Mouse (Mus musculus) brain, embryonic 14.5 days (tissue): ENCODE measurements around the gene Cryaa. TPM values are rescaled to one million over a fixed set of nuclear protein-coding genes. Genes with fewer than 3 reads are reported as not detected.

Experiments used
- DNase-seq: peaks from one replicate; pipeline ENCODE4 v3.0.0-alpha.2; 2011; ENCODE audit warnings: low read depth
- CTCF ChIP-seq: fragments of 200-500 bp; IDR thresholded peaks from 2 replicates; pipeline ENCODE4 v1.5.1; 2012; ENCODE audit warnings: inconsistent platforms, mild to moderate bottlenecking, moderate library complexity, borderline replicate concordance; ENCODE audit not compliant: insufficient read depth, insufficient read length; ENCODE audit errors: extremely low read depth
- POLR2A ChIP-seq: fragments of 200-500 bp; IDR thresholded peaks from 2 replicates; pipeline ENCODE4 v1.6.1; 2012; ENCODE audit warnings: mild to moderate bottlenecking, inconsistent platforms, borderline replicate concordance; ENCODE audit not compliant: poor library complexity, insufficient read depth, insufficient read length, severe bottlenecking; ENCODE audit errors: extremely low read depth
- polyA plus RNA-seq: library from polyadenylated mRNA; depleted of rRNA; stranded (reverse); fragments of >200 nt; gene quantifications from 2 replicates; pipeline ENCODE4 v1.2.3, GENCODE M21; 2012; rRNA removed

The Cryaa gene
- polyA plus RNA-seq, 1 experiment, result 0.12 TPM

DNA sequence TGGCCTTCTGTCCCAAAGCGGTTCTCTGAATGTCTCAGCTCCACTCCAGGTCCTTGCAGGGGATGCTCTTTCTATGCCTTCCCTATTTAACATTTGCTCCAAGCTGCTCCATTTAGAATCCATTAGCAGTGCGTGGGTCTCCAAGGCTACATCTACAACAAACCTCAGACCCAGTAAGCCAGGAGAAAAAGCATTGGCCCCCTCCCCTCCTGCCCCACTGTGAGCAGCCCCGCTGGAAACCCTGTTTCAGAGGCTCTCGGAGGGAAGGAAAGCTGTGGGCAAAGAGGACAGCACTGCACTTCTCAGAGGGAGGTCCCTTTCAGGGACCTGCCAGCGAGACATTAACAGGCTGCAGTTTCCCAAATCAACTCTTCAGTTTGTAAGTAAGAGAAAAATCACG is 47.8 kb downstream of the Cryaa start:
- peak; percentile 43 for DNase-seq
- TF ChIP-seq POLR2A (no peak), CTCF (no peak)

DNA sequence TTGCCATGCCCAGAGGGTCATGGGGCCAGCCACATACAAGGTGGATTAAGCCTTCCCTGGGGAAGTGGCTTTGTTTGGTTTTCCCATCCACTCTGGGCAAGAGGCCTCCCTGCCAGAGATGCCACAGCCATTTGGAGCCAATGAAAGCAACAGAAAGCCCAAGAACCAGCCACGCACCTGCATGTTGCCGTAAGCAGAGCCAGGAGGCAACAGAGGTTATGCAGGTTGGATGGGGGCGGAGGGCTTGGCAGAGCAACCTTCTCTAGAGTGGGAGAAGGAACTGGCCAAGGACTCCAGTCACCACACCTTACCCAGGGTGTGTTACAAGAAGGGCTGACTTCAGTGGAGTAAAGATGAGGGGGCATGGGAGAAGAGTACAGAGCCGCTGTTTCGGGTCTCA is 48.6 kb downstream of the Cryaa start:
- TF ChIP-seq CTCF, result no peak
- TF ChIP-seq POLR2A, result no peak
- no peak for DNase-seq

DNA sequence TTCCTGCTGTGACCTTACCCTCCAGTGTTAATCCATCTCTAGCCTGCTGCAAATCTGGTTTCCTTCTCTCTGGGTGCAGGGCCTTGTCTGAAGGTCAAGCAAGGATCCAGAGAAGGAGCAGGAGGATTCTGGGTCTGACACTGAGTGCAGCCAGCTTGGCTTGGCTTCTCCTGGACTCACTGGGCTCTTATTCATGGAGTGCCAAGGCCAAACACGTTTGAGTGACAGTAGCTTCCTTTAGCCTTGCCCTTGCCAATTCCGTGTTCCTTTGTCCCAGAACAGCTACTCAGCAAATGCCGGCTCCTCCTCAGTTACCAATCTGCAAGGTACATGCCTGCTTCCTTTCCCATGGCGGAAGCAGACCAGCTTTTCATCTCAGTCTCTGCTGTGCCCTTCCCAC is 49.6 kb downstream of the Cryaa start:
- no peak for TF ChIP-seq CTCF
- TF ChIP-seq POLR2A, result no peak

DNA sequence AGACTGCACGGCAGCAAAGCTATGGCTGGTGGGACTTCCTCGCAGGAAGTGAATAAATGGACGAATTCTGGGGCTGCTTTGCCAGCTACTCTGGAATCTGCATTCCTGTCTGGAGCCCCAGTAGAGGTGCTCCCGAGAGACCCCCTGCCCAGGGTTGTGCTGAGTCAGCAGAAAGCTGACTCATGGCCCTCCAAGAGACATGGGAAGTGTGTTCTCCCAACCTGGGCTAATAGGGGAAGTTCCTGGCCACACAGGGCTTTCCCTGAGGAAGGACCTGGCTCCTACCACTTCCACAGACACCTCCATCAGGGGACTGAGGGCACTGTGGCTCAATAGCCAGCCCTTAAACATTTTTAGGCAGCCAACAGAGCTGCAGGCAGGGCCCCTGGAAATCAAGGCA is 50.4 kb downstream of the Cryaa start:
- TF ChIP-seq POLR2A (no peak), CTCF (no peak)
- no peak for DNase-seq

More for the DNA sequence above, 49.6 kb downstream of the Cryaa start:
- peak; percentile 55 for DNase-seq

DNA sequence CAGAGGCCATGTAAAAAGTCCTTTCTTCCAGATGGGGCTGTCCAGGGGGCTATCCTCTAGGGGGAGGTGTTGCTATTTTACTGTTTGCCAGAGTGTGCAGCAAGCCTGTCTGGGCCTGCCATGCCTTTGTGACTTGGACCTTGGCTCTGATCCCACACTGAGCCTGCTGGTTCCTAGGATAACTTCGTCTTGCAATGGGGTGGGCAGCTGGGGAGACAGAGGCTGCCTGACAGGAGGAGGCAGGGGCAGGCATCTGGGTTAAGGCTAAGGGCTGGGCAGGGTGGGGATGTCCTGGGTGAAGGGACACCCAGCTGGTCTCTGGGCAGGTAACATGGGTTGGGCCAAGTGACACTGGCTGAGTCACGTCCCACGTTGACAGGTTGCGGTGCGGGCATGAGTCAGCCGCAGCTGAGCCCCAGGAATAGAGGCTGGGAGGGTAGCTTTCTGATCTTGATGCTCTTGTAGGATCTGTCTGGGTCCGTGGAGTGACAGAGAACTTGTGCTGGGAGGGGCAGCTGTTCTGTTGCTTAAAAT is 51.4 kb downstream of the Cryaa start:
- no peak for TF ChIP-seq POLR2A
- TF ChIP-seq CTCF, result peak; percentile 16; the same call in 1 of the 2 replicates
- peak; percentile 79 for DNase-seq

DNA sequence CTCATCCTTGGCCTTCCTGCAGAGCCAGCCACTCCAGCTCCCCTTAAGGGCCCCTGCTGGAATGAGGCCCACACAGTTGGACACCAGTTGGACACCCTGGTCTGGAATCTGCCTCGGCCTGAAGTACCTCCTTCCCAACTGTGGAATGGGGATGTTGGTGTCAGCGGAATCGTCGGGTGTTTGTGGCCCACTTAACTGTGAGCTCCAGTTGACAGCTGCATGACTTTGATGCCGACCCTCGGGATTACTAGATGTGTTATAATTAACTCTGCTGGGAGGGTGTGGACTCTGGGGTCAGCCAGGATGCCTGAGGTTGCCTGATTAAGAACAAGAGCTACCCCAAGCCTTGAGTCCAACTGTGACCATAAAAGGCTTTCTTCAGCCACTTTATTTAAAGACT is 53.4 kb downstream of the Cryaa start:
- TF ChIP-seq POLR2A (no peak), CTCF (no peak)
- no peak for DNase-seq

Other genes with a start within 250 kb of the Cryaa start
- 40.9 and 50.4 TPM in 2 replicates for gene Wdr4, start 157.8 kb upstream of the Cryaa start, polyA plus RNA-seq
- gene Ndufv3, start 157.7 kb upstream of the Cryaa start, polyA plus RNA-seq, result 150 and 186 TPM in 2 replicates
- gene Pknox1, start 113.1 kb upstream of the Cryaa start, polyA plus RNA-seq, result 32.2 and 36.8 TPM in 2 replicates
- 5.4 and 7.2 TPM in 2 replicates for gene Cbs, start 40.6 kb upstream of the Cryaa start, polyA plus RNA-seq
- 217 and 227 TPM in 2 replicates for gene U2af1, start 18.9 kb upstream of the Cryaa start, polyA plus RNA-seq
- 21.2 and 29.9 TPM in 2 replicates for gene Sik1, start 178.0 kb downstream of the Cryaa start, polyA plus RNA-seq